Mouse (Mus musculus) myocyte (in vitro differentiated cells): Measurements from ENCODE around the gene 4930407I10Rik.

Source experiments
- MAX ChIP-seq: IDR thresholded peaks from one replicate; pipeline ENCODE4 v1.6.1; 2011; ENCODE audit warnings: low read depth, mild to moderate bottlenecking, control low read depth
- POLR2A ChIP-seq: IDR thresholded peaks from one replicate; pipeline ENCODE4 v1.6.1; 2011; ENCODE audit warnings: low read depth, mild to moderate bottlenecking, control low read depth, moderate library complexity; ENCODE audit not compliant: insufficient read length
- USF1 ChIP-seq: IDR thresholded peaks from one replicate; pipeline ENCODE4 v1.6.1; 2011; ENCODE audit warnings: low read depth, mild to moderate bottlenecking, control low read depth, moderate library complexity

DNA sequence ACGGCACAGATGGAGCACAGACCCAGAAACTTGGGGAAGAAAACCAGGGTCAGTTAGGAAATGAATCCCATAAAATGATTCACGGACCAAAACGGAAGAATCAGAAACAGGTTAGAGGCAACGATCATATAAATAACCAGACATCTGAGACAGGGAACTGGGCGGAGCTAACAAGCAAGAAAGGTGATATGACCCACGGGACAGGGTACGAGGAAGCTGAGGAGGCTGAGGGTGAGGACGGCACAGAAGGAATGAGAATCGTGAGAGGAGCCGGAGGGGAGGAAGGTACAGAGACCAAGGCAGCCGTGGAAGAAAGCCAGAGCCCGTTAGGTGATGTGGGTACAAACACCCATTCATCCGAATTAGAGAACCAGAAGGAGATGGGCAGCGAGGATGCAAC, 5.0 kb downstream of the 4930407I10Rik start:
- TF ChIP-seq MAX (no peak), USF1 (no peak), POLR2A (no peak)
